Comparison of ENCODE assay signal across 8 mouse cellular contexts in the genomic region with DNA sequence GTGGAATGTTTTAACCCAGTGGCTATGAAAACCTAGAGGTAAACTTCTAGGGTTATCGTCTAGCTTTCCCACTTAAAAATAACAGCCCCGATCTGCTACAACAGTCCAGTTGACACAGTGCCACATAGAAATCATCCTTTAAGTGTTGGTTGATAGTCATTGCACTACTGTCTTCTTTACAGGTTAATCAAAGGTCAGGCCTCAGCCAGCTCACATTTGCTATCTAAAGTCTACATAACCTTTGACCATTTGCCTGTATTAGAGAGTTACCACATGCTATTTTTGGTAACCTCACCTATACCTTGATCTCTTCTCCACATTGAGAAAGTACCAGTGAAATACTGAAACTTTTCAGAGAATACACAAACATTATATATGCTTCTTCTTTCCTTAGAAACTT. TPM values are rescaled to one million over a fixed set of nuclear protein-coding genes. Genes with fewer than 3 reads are reported as not detected.
A peak's percentile ranks its signal among the peaks of the same experiment; 100 is the strongest.
DNase-seq lines count a peak whose midpoint lies in the region; ATAC-seq and TF ChIP-seq lines count a peak whose summit lies in the region.

No protein-coding gene starts in this region.

- no peak overlapping the region for H3K9ac ChIP-seq in heart, adult 2 months (ENCODE audit: low read depth, low read length)
- peak overlapping the region; percentile 41 for H3K9ac ChIP-seq in MEL (ENCODE audit: control insufficient read depth, low read depth, low read length, poor library complexity, severe bottlenecking)
- no peak overlapping the region for H3K9ac ChIP-seq in hindbrain, embryonic 13.5 days
- H3K9ac ChIP-seq in liver, postnatal 0 days (replicated peaks): no peak overlapping the region

- no peaks in the 10 kb centered on the region for H3K9me3 ChIP-seq in MEL (replicated peaks; ENCODE audit: insufficient read depth, low read length)
- H3K9me3 ChIP-seq in hindbrain, embryonic 13.5 days: no peaks in the 10 kb centered on the region
- no peaks in the 10 kb centered on the region for H3K9me3 ChIP-seq in liver, postnatal 0 days (ENCODE audit: low read length)

- intact Hi-C loops in heart, adult 2 months (cut with DNase I): loop anchor here (2.0 to 5.0 kb wide), 2 partner anchors 73 to 146 kb away; a partner anchor contains a TSS
- intact Hi-C loops in heart, postnatal 36 days (cut with DNase I): loop anchor here (2.0 to 5.0 kb wide), 2 partner anchors 31 to 71 kb away; no protein-coding TSS in a partner anchor

- 63% methylated on average over 2 of the region's 2 CpGs for WGBS in heart, adult 2 months
- 86% methylated on average over 2 of the region's 2 CpGs for WGBS in hindbrain, embryonic 13.5 days
- WGBS in liver, postnatal 0 days (ENCODE audit: insufficient replicate concordance): 51% methylated on average over 2 of the region's 2 CpGs

- TF ChIP-seq RAD21 in MEL (IDR thresholded peaks at IDR 0.05; ENCODE audit: low read depth, low read length): no peak

- H3K27me3 ChIP-seq in heart, adult 2 months (ENCODE audit: control insufficient read depth, insufficient read depth, low read length): no peaks in the 10 kb centered on the region
- H3K27me3 ChIP-seq in MEL (ENCODE audit: control insufficient read depth in 1 of 2, insufficient read depth in 2 of 2, low read length in 2 of 2): no peaks in the 10 kb centered on the region
- no peaks in the 10 kb centered on the region for H3K27me3 ChIP-seq in hindbrain, embryonic 13.5 days
- no peaks in the 10 kb centered on the region for H3K27me3 ChIP-seq in liver, postnatal 0 days (ENCODE audit: insufficient read depth, low read length)

- ATAC-seq in hindbrain, embryonic 13.5 days (ENCODE audit: low FRiP score): no peak
- peak; percentile 58 for ATAC-seq in liver, postnatal 0 days

- peaks cover 4% of the 10 kb centered on the region for H3K79me2 ChIP-seq in heart, adult 2 months (replicated peaks; ENCODE audit: control insufficient read depth, insufficient read depth, low read length)
- peaks cover 34% of the 10 kb centered on the region for H3K79me2 ChIP-seq in MEL (ENCODE audit: control insufficient read depth, insufficient read depth, low read length, poor library complexity)

- peak overlapping the region; percentile 86 for H3K27ac ChIP-seq in heart, adult 2 months
- no peak overlapping the region for H3K27ac ChIP-seq in MEL (ENCODE audit: control insufficient read depth, low read depth, low read length)
- peak overlapping the region; percentile 96; the same call in 1 of the 2 replicates for H3K27ac ChIP-seq in hindbrain, embryonic 13.5 days
- peak overlapping the region; percentile 87 for H3K27ac ChIP-seq in liver, postnatal 0 days (ENCODE audit: low read depth)

- DNase-seq in heart, adult 2 months: no peak
- no peak for DNase-seq in heart, postnatal 36 days
- DNase-seq in MEL (ENCODE audit: low read depth, low spot score): no peak
- no peak for DNase-seq in liver, postnatal 0 days
- no peak for DNase-seq in embryo, embryonic 11 days
- no peak for DNase-seq in ovary, postnatal 10 days (ENCODE audit: low spot score)
- DNase-seq in gastrocnemius, postnatal 4 days (ENCODE audit: low spot score in 2 of 2): no peak

- peak overlapping the region; percentile 80 for H3K4me2 ChIP-seq in hindbrain, embryonic 13.5 days
- H3K4me2 ChIP-seq in liver, postnatal 0 days (ENCODE audit: low read depth, low read length): peak overlapping the region; percentile 88

- TF ChIP-seq CTCF in heart, adult 2 months (IDR thresholded peaks at IDR 0.05): no peak
- no peak for TF ChIP-seq CTCF in MEL (IDR thresholded peaks at IDR 0.05 in 2 of 3, conservative IDR thresholded peaks at IDR 0.05 in 1 of 3; ENCODE audit: control insufficient read depth in 1 of 3, insufficient read depth in 1 of 3, low read depth in 2 of 3, low read length in 3 of 3, poor library complexity in 1 of 3, severe bottlenecking in 1 of 3)
- TF ChIP-seq CTCF in liver, postnatal 0 days (IDR thresholded peaks at IDR 0.05; ENCODE audit: low read depth): no peak

- TF ChIP-seq EP300 in heart, adult 2 months (IDR thresholded peaks at IDR 0.05; ENCODE audit: insufficient read depth, low read depth, low read length): no peak
- TF ChIP-seq EP300 in MEL (IDR thresholded peaks at IDR 0.05; ENCODE audit: low read depth in 1 of 2, low read length in 2 of 2): no peak
- peak; percentile 26; the same call in 1 of the 2 replicates for TF ChIP-seq EP300 in liver, postnatal 0 days (IDR thresholded peaks at IDR 0.05; ENCODE audit: low read depth)

- H3K4me1 ChIP-seq in heart, adult 2 months (ENCODE audit: control insufficient read depth, insufficient read depth, low read length): peaks cover 5% of the 10 kb centered on the region
- H3K4me1 ChIP-seq in MEL (ENCODE audit: control insufficient read depth in 1 of 2, insufficient read depth in 2 of 2, low read length in 2 of 2): peaks cover 6 to 7% of the 10 kb centered on the region in 2 experiments; a peak in 3 of 4 replicates
- peaks cover 30% of the 10 kb centered on the region for H3K4me1 ChIP-seq in hindbrain, embryonic 13.5 days (replicated peaks)
- H3K4me1 ChIP-seq in liver, postnatal 0 days (ENCODE audit: insufficient read depth): peaks cover 21% of the 10 kb centered on the region

- peaks cover 4% of the 10 kb centered on the region; the same call in 1 of the 2 replicates for H3K36me3 ChIP-seq in heart, adult 2 months (ENCODE audit: control insufficient read depth, insufficient read depth, low read length)
- H3K36me3 ChIP-seq in MEL (ENCODE audit: control insufficient read depth in 1 of 2, insufficient read depth in 2 of 2, low read length in 2 of 2): peaks cover 0 to 21% of the 10 kb centered on the region in 2 experiments; a peak in 2 of 4 replicates
- H3K36me3 ChIP-seq in hindbrain, embryonic 13.5 days: no peaks in the 10 kb centered on the region
- no peaks in the 10 kb centered on the region for H3K36me3 ChIP-seq in liver, postnatal 0 days (replicated peaks; ENCODE audit: insufficient read depth, low read length)

- peak overlapping the region; percentile 41; the same call in 1 of the 2 replicates for H3K4me3 ChIP-seq in heart, adult 2 months
- peak overlapping the region in 1 of 2 experiments; percentile 58; a peak in 2 of 4 replicates for H3K4me3 ChIP-seq in MEL (ENCODE audit: control insufficient read depth in 1 of 2, insufficient read depth in 1 of 2, low read depth in 2 of 2, low read length in 2 of 2)
- H3K4me3 ChIP-seq in hindbrain, embryonic 13.5 days: peak overlapping the region; percentile 97; the same call in 1 of the 2 replicates
- H3K4me3 ChIP-seq in liver, postnatal 0 days (ENCODE audit: low read depth, low read length): peak overlapping the region; percentile 90

- TF ChIP-seq POLR2A in heart, adult 2 months (IDR thresholded peaks at IDR 0.05; ENCODE audit: insufficient read depth, low read depth, low read length): no peak
- TF ChIP-seq POLR2A in MEL (IDR thresholded peaks at IDR 0.05; ENCODE audit: control insufficient read depth in 1 of 2, insufficient read depth in 1 of 2, low read depth in 1 of 2, low read length in 2 of 2, poor library complexity in 1 of 2): no peak

TF ChIP-seq in MEL, 35 proteins besides CTCF, POLR2A, EP300 and RAD21:
- TF ChIP-seq BHLHE40 (IDR thresholded peaks at IDR 0.05; ENCODE audit: borderline replicate concordance, low read depth, low read length) (no peak), CHD1 (IDR thresholded peaks at IDR 0.05; ENCODE audit: low read depth, low read length) (0 out of 2 replicates have a peak, but pooled peaks have one; percentile 12), MAX (IDR thresholded peaks at IDR 0.05; ENCODE audit: low read length) (0 out of 2 replicates have a peak, but pooled peaks have one; percentile 2)

RNA-seq across cellular contexts. Expression of a gene that starts 0.7 kb away (rescaled TPM):
- 10 to 100 TPM; 17.6 to 17.8 TPM for total RNA-seq in heart, adult 2 months (2021)
- 8.2 and 10.0 TPM in 2 replicates for polyA plus RNA-seq in heart, adult 2 months (2012; rRNA removed)
- 10 to 100 TPM; 21.3 to 22.6 TPM for total RNA-seq in heart, postnatal 36 days (2021)
- total RNA-seq in MEL (2012; rRNA removed): 19.1 and 23.9 TPM in 2 replicates
- 10 to 100 TPM in 1 of 2 experiments, not detected in 1; 17.2 TPM for polyA plus RNA-seq in MEL (2012; ENCODE audit: insufficient read depth in 1 of 2, insufficient read length in 2 of 2, low read depth in 1 of 2, low replicate concordance in 2 of 2, missing spikeins in 1 of 2)
- polyA plus RNA-seq in hindbrain, embryonic 13.5 days (2015; fragmentation: Nextera tagmentation; extraction: Ambion mirVana): 11.7 and 12.4 TPM in 2 replicates
- polyA plus RNA-seq in liver, postnatal 0 days (2015; fragmentation: Nextera tagmentation; extraction: Ambion mirVana): 4.5 and 5.6 TPM in 2 replicates
- total RNA-seq in gastrocnemius, postnatal 4 days (2021): 10 to 100 TPM; 30.5 to 34.3 TPM
